ENCODE assay signal across 19 mouse cellular contexts in genomic region chr13:51420861-51421260, GRCm38 (mm10). TPM values are rescaled to one million over a fixed set of nuclear protein-coding genes. Genes with fewer than 3 reads are reported as not detected.
DNase-seq lines count a peak whose midpoint lies in the region; ATAC-seq and TF ChIP-seq lines count a peak whose summit lies in the region.
"Had no signal": no experiment of that assay in that cellular context is flagged by ENCODE, and none has a peak within 500 bp of the region (broad histone marks: within the 10 kb centered on the region; RNA-seq: fewer than 3 reads in every experiment).

No protein-coding gene starts in this region.

- H3K27me3 ChIP-seq in forebrain, postnatal 0 days (ENCODE audit: insufficient read depth, low read length): no peaks in the 10 kb centered on the region
- no peaks in the 10 kb centered on the region for H3K27me3 ChIP-seq in forebrain, embryonic 15.5 days
- no peaks in the 10 kb centered on the region for H3K27me3 ChIP-seq in testis, adult 2 months (ENCODE audit: control insufficient read depth, insufficient read depth, low read length)
- H3K27me3 ChIP-seq: forebrain, embryonic 13.5 days; heart, embryonic 13.5 days had no signal

- peaks cover 16% of the 10 kb centered on the region for H3K4me1 ChIP-seq in forebrain, postnatal 0 days (ENCODE audit: insufficient read depth)
- H3K4me1 ChIP-seq in forebrain, embryonic 15.5 days: peaks cover 34% of the 10 kb centered on the region
- H3K4me1 ChIP-seq in testis, adult 2 months (ENCODE audit: control insufficient read depth, insufficient read depth, low read length): peaks cover 17% of the 10 kb centered on the region

- TF ChIP-seq CTCF in forebrain, postnatal 0 days (IDR thresholded peaks at IDR 0.05; ENCODE audit: low read depth): no peak
- TF ChIP-seq CTCF in left cerebral cortex, adult 2 months (IDR thresholded peaks at IDR 0.05): no peak
- TF ChIP-seq CTCF in testis, adult 2 months (IDR thresholded peaks at IDR 0.05; ENCODE audit: control insufficient read depth, insufficient read depth, insufficient replicate concordance, low read depth, low read length): no peak

- H3K4me3 ChIP-seq in forebrain, postnatal 0 days (ENCODE audit: low read depth, low read length): no peak overlapping the region
- H3K4me3 ChIP-seq in forebrain, embryonic 15.5 days: no peak overlapping the region
- H3K4me3 ChIP-seq in left cerebral cortex, adult 2 months: no peak overlapping the region
- peak overlapping the region; percentile 12 for H3K4me3 ChIP-seq in testis, adult 2 months (ENCODE audit: control insufficient read depth, low read depth, low read length)
- H3K4me3 ChIP-seq: embryonic facial prominence, embryonic 10.5 days; forebrain, embryonic 13.5 days; heart, embryonic 13.5 days had no signal

- ATAC-seq in forebrain, postnatal 0 days: no peak
- no peak for ATAC-seq in forebrain, embryonic 15.5 days (replicated peaks)
- ATAC-seq: forebrain, embryonic 13.5 days; hindbrain, embryonic 16.5 days had no signal

- H3K27ac ChIP-seq in forebrain, postnatal 0 days (ENCODE audit: low read depth, low read length): no peak overlapping the region
- H3K27ac ChIP-seq in forebrain, embryonic 15.5 days (replicated peaks): no peak overlapping the region
- peak overlapping the region; percentile 63 for H3K27ac ChIP-seq in left cerebral cortex, adult 2 months
- no peak overlapping the region for H3K27ac ChIP-seq in testis, adult 2 months (ENCODE audit: control insufficient read depth, insufficient read depth, low read depth, low read length)
- H3K27ac ChIP-seq: embryonic facial prominence, embryonic 10.5 days; forebrain, embryonic 13.5 days; heart, embryonic 13.5 days had no signal

- H3K9me3 ChIP-seq in forebrain, postnatal 0 days (ENCODE audit: low read length): no peaks in the 10 kb centered on the region
- no peaks in the 10 kb centered on the region for H3K9me3 ChIP-seq in forebrain, embryonic 15.5 days
- H3K9me3 ChIP-seq: embryonic facial prominence, embryonic 10.5 days; forebrain, embryonic 13.5 days; heart, embryonic 13.5 days had no signal

- intact Hi-C loops in left cerebral cortex, adult 2 months (cut with DNase I): no loop called here

- WGBS in forebrain, postnatal 0 days: 65% methylated on average over 9 of the region's 9 CpGs
- WGBS in forebrain, embryonic 15.5 days: 75% methylated on average over 9 of the region's 9 CpGs

- H3K4me2 ChIP-seq in forebrain, postnatal 0 days (ENCODE audit: low read depth): no peak overlapping the region
- no peak overlapping the region for H3K4me2 ChIP-seq in forebrain, embryonic 15.5 days (replicated peaks)
- H3K4me2 ChIP-seq: forebrain, embryonic 13.5 days; heart, embryonic 13.5 days had no signal

- H3K36me3 ChIP-seq in forebrain, postnatal 0 days (ENCODE audit: insufficient read depth): no peaks in the 10 kb centered on the region
- no peaks in the 10 kb centered on the region for H3K36me3 ChIP-seq in forebrain, embryonic 15.5 days
- H3K36me3 ChIP-seq in testis, adult 2 months (ENCODE audit: control insufficient read depth, insufficient read depth, low read length): no peaks in the 10 kb centered on the region

- peak; percentile 51 for DNase-seq in forebrain, postnatal 0 days
- peak in 1 of 2 experiments; percentile 53 for DNase-seq in left cerebral cortex, adult 2 months (ENCODE audit: extremely low spot score in 1 of 2, low spot score in 2 of 2)
- no peak for DNase-seq in left cerebral cortex, adult 11 months (ENCODE audit: low spot score)
- no peak for DNase-seq in testis, postnatal 14 days (ENCODE audit: low spot score)
- no peak for DNase-seq in adrenal gland, postnatal 25 days
- no peak for DNase-seq in ovary, postnatal 14 days (ENCODE audit: low spot score)
- DNase-seq: adrenal gland, postnatal 14 days; B cell, adult 2 months; cerebellum, adult 2 months; cerebellum, postnatal 10 days; gastrocnemius, postnatal 14 days; heart, postnatal 36 days had no signal

- no peak overlapping the region for H3K9ac ChIP-seq in forebrain, postnatal 0 days
- H3K9ac ChIP-seq in forebrain, embryonic 15.5 days (replicated peaks): no peak overlapping the region
- H3K9ac ChIP-seq: forebrain, embryonic 13.5 days; heart, embryonic 13.5 days had no signal

- TF ChIP-seq POLR2A in testis, adult 2 months (IDR thresholded peaks at IDR 0.05; ENCODE audit: control insufficient read depth, low read depth, low read length): no peak

RNA-seq across cellular contexts. Expression of gene S1pr3, which starts 12.4 kb away (rescaled TPM):
- 4.2 and 8.4 TPM in 2 replicates for total RNA-seq in forebrain, postnatal 0 days (2014; rRNA removed)
- polyA plus RNA-seq in forebrain, postnatal 0 days (2015; fragmentation: Nextera tagmentation; extraction: Ambion mirVana): 7.4 and 9.6 TPM in 2 replicates
- 10.3 and 12.8 TPM in 2 replicates for polyA plus RNA-seq in forebrain, embryonic 15.5 days (2015; fragmentation: Nextera tagmentation; extraction: Ambion mirVana)
- total RNA-seq in left cerebral cortex, adult 2 months (2021): 1 to 10 TPM; 7.1 TPM
- 3.1 TPM in 2 replicates for polyA plus RNA-seq in testis, adult 2 months (2012; rRNA removed)
- total RNA-seq in adrenal gland, postnatal 25 days (2021): 12.2 and 16.1 TPM in 2 replicates
- total RNA-seq: MEL had no signal
